Mouse (Mus musculus) forebrain, embryonic 15.5 days (tissue): ENCODE data around the gene Myh9. TPM values are rescaled to one million over a fixed set of nuclear protein-coding genes. Genes with fewer than 3 reads are reported as not detected.

Experiments
- ATAC-seq: fragments of 200-750 bp; cut with Nextera tagmentation; replicated peaks from 2 replicates; pipeline ENCODE4 v1.8.0; 2017; ENCODE audit warnings: mild to moderate bottlenecking, moderate TSS enrichment, moderate library complexity
- H3K27ac ChIP-seq: fragments of 300-500 bp; sonication (generic); replicated peaks from 2 replicates; pipeline ENCODE4 v1.5.1; 2015; ENCODE audit warnings: mild to moderate bottlenecking, inconsistent platforms
- H3K27me3 ChIP-seq: fragments of 300-500 bp; sonication (generic); 2 replicates; pipeline ENCODE4 v1.6.1; 2015; ENCODE audit warnings: inconsistent platforms
- H3K36me3 ChIP-seq: fragments of 300-500 bp; sonication (generic); 2 replicates; pipeline ENCODE4 v1.6.1; 2015; ENCODE audit warnings: mild to moderate bottlenecking, inconsistent platforms
- H3K4me1 ChIP-seq: fragments of 300-500 bp; sonication (generic); 2 replicates; pipeline ENCODE4 v1.6.1; 2015; ENCODE audit warnings: inconsistent platforms
- H3K4me2 ChIP-seq: fragments of 300-500 bp; sonication (generic); replicated peaks from 2 replicates; pipeline ENCODE4 v1.6.1; 2015; ENCODE audit warnings: mild to moderate bottlenecking, inconsistent platforms
- H3K4me3 ChIP-seq: fragments of 300-500 bp; sonication (generic); 2 replicates; pipeline ENCODE4 v1.5.1; 2015; ENCODE audit warnings: mild to moderate bottlenecking, inconsistent platforms
- H3K9ac ChIP-seq: fragments of 300-500 bp; sonication (generic); replicated peaks from 2 replicates; pipeline ENCODE4 v1.6.1; 2015; ENCODE audit warnings: mild to moderate bottlenecking, inconsistent platforms
- H3K9me3 ChIP-seq: fragments of 300-500 bp; sonication (generic); 2 replicates; pipeline ENCODE4 v1.6.1; 2016; ENCODE audit warnings: inconsistent platforms
- WGBS: fragments of 180-500 bp; shearing (Covaris S2); methylation state at CpG from one replicate; pipeline ENCODE4 v1.1.7; 2015; ENCODE audit warnings: mixed read lengths; 5-methylcytosine and 5-hydroxymethylcytosine counted together
- polyA plus RNA-seq: library from polyadenylated mRNA; unstranded; fragments of >200 nt; fragmentation: Nextera tagmentation; extraction: Ambion mirVana; gene quantifications from 2 replicates; pipeline ENCODE4 v1.2.1, GENCODE M21; 2015

Myh9 gene
- polyA plus RNA-seq = 12.3 and 12.4 TPM in 2 replicates

- Histone ChIP-seq H3K4me3 (peak within 1 kb of the TSS; percentile 60), H3K27me3 (no peaks in the 10 kb centered on the region), H3K9me3 (no peaks in the 10 kb centered on the region), H3K27ac (peak within 1 kb of the TSS; percentile 80), H3K4me2 (peak within 1 kb of the TSS; percentile 96), H3K4me1 (peaks cover 33% of the 10 kb centered on the region), H3K36me3 (no peaks in the 10 kb centered on the region), H3K9ac (peak within 1 kb of the TSS; percentile 70)
- ATAC-seq = peak; percentile 99
- WGBS = under 1% methylated on average over 46 of the region's 46 CpGs
These were observed at the start of gene Myh9 for GRCm38 (mm10) chr15:77842047-77842843. Myh9 (minus strand) TSS chr15:77842175.

- no peaks in the 10 kb centered on the region for H3K4me1 ChIP-seq
- ATAC-seq = no peak
- no peaks in the 10 kb centered on the region for H3K36me3 ChIP-seq
- H3K9ac ChIP-seq = no peak overlapping the region
- H3K27ac ChIP-seq = no peak overlapping the region
- H3K4me2 ChIP-seq = no peak overlapping the region
- H3K4me3 ChIP-seq = no peak overlapping the region
- no peaks in the 10 kb centered on the region for H3K9me3 ChIP-seq
- whole genome bisulfite sequencing = 90% methylated on average over 8 of the region's 8 CpGs
- H3K27me3 ChIP-seq = no peaks in the 10 kb centered on the region
These were observed 49.8 kb upstream of the Myh9 start for GRCm38 (mm10) chr15:77891766-77892165.

GRCm38 (mm10) chr15:77889761-77890422 is 47.9 kb upstream of the Myh9 start:
- Histone ChIP-seq H3K9ac (no peak overlapping the region), H3K27me3 (no peaks in the 10 kb centered on the region), H3K4me1 (no peaks in the 10 kb centered on the region), H3K4me3 (no peak overlapping the region), H3K4me2 (no peak overlapping the region), H3K9me3 (no peaks in the 10 kb centered on the region), H3K36me3 (no peaks in the 10 kb centered on the region), H3K27ac (no peak overlapping the region)
- no peak for ATAC-seq
- WGBS = 55% methylated on average over 4 of the region's 4 CpGs

- H3K27ac ChIP-seq = no peak overlapping the region
- no peak overlapping the region for H3K9ac ChIP-seq
- no peaks in the 10 kb centered on the region for H3K27me3 ChIP-seq
- H3K4me1 ChIP-seq = no peaks in the 10 kb centered on the region
- ATAC-seq = no peak
- H3K4me2 ChIP-seq = no peak overlapping the region
- H3K9me3 ChIP-seq = no peaks in the 10 kb centered on the region
- H3K4me3 ChIP-seq = no peak overlapping the region
- H3K36me3 ChIP-seq = no peaks in the 10 kb centered on the region
- WGBS = 58% methylated on average over 7 of the region's 7 CpGs
These were observed 46.3 kb upstream of the Myh9 start for GRCm38 (mm10) chr15:77888286-77888685.

- Histone ChIP-seq H3K27ac (no peak overlapping the region), H3K36me3 (no peaks in the 10 kb centered on the region), H3K4me2 (no peak overlapping the region), H3K27me3 (no peaks in the 10 kb centered on the region), H3K9ac (no peak overlapping the region), H3K4me1 (no peaks in the 10 kb centered on the region), H3K4me3 (no peak overlapping the region), H3K9me3 (no peaks in the 10 kb centered on the region)
- 43% methylated on average over 1 of the region's 1 CpGs for WGBS
- no peak for ATAC-seq
These were observed 45.1 kb upstream of the Myh9 start for GRCm38 (mm10) chr15:77887093-77887488.

- Histone ChIP-seq H3K9ac (no peak overlapping the region), H3K4me3 (no peak overlapping the region), H3K27ac (no peak overlapping the region), H3K27me3 (no peaks in the 10 kb centered on the region), H3K4me1 (no peaks in the 10 kb centered on the region), H3K36me3 (no peaks in the 10 kb centered on the region), H3K9me3 (no peaks in the 10 kb centered on the region), H3K4me2 (no peak overlapping the region)
- no peak for ATAC-seq
- WGBS = 78% methylated on average over 5 of the region's 5 CpGs
These were observed 44.6 kb upstream of the Myh9 start for GRCm38 (mm10) chr15:77886369-77887092.

GRCm38 (mm10) chr15:77885945-77886344 is 44.0 kb upstream of the Myh9 start:
- WGBS = 74% methylated on average over 4 of the region's 4 CpGs
- Histone ChIP-seq H3K27me3 (no peaks in the 10 kb centered on the region), H3K4me2 (no peak overlapping the region), H3K4me1 (no peaks in the 10 kb centered on the region), H3K9me3 (no peaks in the 10 kb centered on the region), H3K4me3 (no peak overlapping the region), H3K9ac (no peak overlapping the region), H3K27ac (no peak overlapping the region), H3K36me3 (no peaks in the 10 kb centered on the region)
- ATAC-seq = no peak

GRCm38 (mm10) chr15:77885159-77885558 is 43.2 kb upstream of the Myh9 start:
- 81% methylated on average over 6 of the region's 6 CpGs for WGBS
- Histone ChIP-seq H3K9ac (no peak overlapping the region), H3K4me1 (no peaks in the 10 kb centered on the region), H3K36me3 (no peaks in the 10 kb centered on the region), H3K9me3 (no peaks in the 10 kb centered on the region), H3K27ac (no peak overlapping the region), H3K4me3 (no peak overlapping the region), H3K4me2 (no peak overlapping the region), H3K27me3 (no peaks in the 10 kb centered on the region)
- ATAC-seq = no peak

- H3K4me2 ChIP-seq = no peak overlapping the region
- ATAC-seq = no peak
- no peaks in the 10 kb centered on the region for H3K27me3 ChIP-seq
- no peaks in the 10 kb centered on the region for H3K4me1 ChIP-seq
- H3K9me3 ChIP-seq = no peaks in the 10 kb centered on the region
- WGBS = 79% methylated on average over 4 of the region's 4 CpGs
- H3K27ac ChIP-seq = no peak overlapping the region
- no peak overlapping the region for H3K9ac ChIP-seq
- no peaks in the 10 kb centered on the region for H3K36me3 ChIP-seq
- no peak overlapping the region for H3K4me3 ChIP-seq
These were observed 41.7 kb upstream of the Myh9 start for GRCm38 (mm10) chr15:77883697-77884010.

GRCm38 (mm10) chr15:77882797-77883696 is 41.1 kb upstream of the Myh9 start:
- Histone ChIP-seq H3K27ac (no peak overlapping the region), H3K4me1 (no peaks in the 10 kb centered on the region), H3K9me3 (no peaks in the 10 kb centered on the region), H3K36me3 (no peaks in the 10 kb centered on the region), H3K27me3 (no peaks in the 10 kb centered on the region), H3K9ac (no peak overlapping the region), H3K4me3 (no peak overlapping the region), H3K4me2 (no peak overlapping the region)
- WGBS = 18% methylated on average over 15 of the region's 17 CpGs
- no peak for ATAC-seq

GRCm38 (mm10) chr15:77882297-77882696 is 40.3 kb upstream of the Myh9 start:
- Histone ChIP-seq H3K4me3 (no peak overlapping the region), H3K36me3 (no peaks in the 10 kb centered on the region), H3K4me2 (no peak overlapping the region), H3K9me3 (no peaks in the 10 kb centered on the region), H3K27me3 (no peaks in the 10 kb centered on the region), H3K27ac (no peak overlapping the region), H3K9ac (no peak overlapping the region), H3K4me1 (no peaks in the 10 kb centered on the region)
- 70% methylated on average over 6 of the region's 6 CpGs for WGBS
- ATAC-seq = no peak
